Mouse (Mus musculus): ENCODE data around the gene Mapre1.
A peak's percentile ranks its signal among the peaks of the same experiment; 100 is the strongest.

The Mapre1 gene

DNA sequence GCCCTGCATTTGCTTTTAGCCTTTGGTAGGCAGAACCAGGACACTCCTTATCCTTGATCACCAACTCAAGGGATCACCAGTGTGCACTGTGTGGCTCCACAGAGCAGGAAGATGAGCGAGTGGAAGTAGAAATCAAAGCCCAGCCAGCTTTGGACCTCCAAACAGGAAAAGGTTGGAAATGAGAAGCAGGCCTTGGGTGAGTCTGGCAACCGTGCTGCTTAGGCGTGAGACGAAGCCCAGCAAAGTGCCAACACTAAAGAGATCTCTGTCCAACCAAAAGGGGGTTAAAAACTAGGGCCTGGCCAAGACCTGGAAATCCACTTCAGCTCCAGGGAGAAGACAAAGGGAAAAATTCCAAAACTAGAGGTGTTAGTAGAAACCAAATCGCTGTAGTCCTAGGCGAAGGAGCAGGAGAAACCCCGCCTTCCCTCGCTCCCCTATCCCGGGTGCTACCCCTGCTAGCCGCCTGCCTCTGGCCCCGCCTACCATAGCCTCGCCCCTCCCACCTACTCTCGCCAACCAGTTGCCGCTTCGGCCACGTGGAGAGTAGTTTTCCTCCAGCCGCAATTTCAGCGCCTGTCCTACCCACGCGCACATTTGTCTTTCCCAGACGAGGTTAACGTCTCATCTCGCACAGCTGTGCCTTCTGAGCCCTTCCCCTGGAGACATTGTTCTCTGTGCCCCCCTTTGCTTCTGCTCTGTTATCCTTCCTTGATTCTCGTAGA, 37.7 kb downstream of the Mapre1 start:
- peak; percentile 58 for DNase-seq (ENCODE audit: extremely low read depth, low read depth)

DNA sequence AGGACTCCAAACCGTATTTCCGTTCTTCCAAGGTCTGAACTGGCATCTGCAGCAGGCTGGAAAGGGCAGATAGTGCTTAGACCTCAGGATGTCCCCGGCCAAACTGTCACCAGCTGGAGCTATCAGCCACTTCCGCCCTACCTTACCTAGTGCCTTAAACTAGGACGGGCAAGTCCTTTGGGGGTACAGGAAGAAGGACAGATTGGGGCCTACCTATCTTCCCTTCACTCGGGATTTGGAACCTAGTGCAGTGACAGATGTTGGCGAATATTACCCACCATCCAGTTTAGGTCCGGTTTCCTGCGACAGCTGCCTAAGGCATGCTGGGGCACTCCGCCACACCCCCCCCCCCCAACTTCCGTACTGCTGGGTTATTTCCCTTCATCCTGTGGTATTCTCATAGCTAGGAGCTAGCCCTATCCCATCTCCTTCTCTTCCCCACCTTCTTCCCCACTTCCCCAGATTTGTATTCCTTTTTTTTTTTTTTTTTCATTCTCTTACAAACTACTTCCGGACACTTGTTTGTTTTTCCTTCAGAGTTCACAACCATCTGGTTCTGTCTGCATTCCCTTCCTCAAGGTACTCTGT, 38.4 kb downstream of the Mapre1 start, which contains the start of gene Efcab8:
Gene Efcab8, plus strand, starts transcription at position 538 of the 588 bp plus-strand sequence.
- peak; percentile 42 for DNase-seq (ENCODE audit: extremely low read depth, low read depth)

DNA sequence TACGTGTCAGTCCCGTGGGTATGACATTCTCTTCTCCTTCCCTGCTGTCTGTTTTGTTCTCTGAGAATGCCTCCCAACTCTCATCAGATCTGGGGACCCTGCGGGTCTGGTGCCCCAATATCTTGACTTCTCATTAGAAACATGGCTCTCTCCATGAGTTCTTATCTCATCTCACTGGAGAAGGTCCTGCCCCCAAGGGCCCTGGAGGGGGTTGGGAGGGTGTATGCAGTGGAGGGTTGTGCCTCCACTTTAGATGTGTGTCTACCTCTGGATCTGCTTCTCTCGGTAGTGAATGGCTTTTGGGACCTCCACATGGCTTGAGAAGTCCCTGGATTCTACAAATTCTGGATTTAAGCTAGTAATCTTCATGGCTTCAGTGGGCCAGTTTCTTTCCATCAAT, 40.1 kb downstream of the Mapre1 start:
- DNase-seq (ENCODE audit: extremely low read depth, low read depth): no peak

DNA sequence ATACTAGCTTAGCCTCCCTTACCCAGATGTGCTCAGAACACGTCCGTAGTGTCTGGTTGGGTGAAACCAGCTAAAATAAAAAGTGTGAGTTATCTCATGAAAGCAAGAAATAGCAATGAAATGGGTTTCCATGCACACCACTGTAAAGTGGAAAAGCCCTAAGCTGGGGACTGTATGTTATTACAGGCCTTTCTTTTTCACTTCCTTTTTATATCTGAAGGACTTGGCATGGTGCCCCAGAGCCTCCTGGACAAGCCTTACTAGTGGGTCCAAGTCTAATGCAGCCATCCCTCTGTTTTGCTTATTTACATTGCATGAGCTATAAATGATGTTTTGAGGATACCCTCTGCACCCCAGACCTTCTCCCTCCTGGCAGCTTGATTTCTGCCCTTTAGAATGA, 43.6 kb downstream of the Mapre1 start:
- peak; percentile 39 for DNase-seq (ENCODE audit: extremely low read depth, low read depth)

DNA sequence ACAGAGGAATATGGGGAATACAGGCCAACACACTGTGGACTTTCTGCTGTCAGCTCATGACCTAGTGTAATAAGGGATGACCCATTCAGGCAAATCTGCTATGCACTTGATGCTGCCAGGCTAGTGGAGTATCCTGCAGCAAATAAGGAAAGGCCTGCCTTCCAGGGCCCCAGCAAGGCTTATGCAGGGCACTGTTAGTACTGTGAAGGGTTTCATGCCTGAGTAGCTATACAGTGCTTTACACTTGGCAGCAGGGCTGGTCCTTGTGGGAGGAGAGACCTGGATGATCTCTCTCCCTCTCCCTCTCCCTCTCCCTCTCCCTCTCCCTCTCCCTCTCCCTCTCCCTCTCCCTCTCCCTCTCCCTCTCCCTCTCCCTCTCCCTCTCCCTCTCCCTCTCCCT, 52.3 kb downstream of the Mapre1 start:
- no peak for DNase-seq (ENCODE audit: extremely low read depth, low read depth)

DNA sequence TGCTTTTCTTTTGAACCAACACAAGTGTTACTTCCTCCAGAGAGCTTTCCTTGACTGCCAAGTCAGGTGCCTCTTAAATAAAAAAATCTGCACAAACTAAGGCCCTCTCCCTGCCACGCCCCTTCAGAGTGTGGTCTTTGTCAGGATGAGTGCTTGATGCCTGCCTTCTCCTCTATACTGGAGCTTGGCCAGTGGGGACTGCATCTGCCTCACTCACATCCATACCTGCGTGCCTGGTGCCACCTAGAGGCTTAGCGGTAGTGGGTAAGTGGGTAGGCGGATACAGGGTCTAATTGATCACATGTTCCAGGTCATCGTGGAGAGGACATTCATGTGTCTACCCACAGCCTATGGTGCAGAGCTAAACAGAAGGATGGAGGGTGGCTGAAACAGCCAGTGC, 54.0 kb downstream of the Mapre1 start:
- DNase-seq (ENCODE audit: extremely low read depth, low read depth): no peak

DNA sequence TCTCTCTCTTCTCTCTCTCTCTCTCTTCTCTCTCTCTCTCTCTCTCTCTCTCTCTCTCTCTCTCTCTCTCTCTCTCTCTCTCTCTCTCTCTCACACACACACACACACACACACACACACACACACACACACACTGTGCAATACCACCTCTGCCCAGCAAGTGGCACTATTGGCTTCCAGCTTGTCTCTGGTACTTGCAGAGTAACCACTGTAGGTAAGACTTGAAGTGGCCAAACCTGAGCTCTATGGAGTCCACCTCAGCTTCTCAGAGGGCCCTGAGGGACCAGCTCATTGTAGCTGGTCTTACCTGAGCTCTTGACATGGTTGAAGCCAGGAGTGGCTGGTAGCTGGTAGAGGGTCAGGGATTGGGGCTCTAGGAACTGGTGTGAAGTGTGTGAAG, 66.4 kb downstream of the Mapre1 start:
- DNase-seq (ENCODE audit: extremely low read depth, low read depth): peak; percentile 24

DNA sequence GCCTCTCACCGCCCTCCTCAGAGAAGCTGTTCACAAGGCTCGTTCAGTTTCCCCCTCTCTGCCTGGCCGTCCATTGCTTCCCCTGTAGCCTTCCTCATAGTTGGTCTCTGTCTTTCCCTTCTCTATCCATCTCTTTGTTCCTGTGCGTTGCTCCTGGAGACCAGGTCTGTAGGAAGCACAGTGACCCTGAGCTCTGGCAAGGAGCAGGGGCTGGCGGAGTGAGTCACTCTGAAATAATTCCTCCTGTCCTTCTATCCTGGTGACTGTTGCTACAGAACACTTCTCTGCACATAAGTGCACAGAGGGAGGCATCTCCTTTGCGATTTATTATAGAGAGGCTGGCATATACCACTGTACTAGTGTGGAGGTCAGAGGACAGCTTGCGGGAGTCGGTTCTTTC, 67.1 kb downstream of the Mapre1 start:
- no peak for DNase-seq (ENCODE audit: extremely low read depth, low read depth)

DNA sequence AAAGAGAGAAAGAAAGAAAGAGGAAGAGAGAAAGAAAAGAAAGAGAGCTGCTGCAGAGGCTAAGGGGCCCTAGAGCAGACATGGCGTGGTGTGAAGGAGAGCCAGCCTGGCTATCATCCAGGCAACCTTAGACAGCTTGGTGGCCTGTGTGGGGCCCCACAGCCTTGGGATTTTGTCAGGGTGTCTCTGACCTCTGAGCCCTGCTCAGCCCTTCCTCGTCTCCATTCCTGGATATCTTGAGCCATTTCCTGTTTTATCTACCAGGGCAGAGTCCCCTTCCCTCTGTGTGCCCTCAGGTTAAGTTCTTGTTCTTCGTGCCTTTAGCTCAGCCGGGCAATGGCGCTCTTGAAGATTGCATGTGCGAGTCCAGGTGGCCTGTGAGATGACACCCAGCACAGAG, 67.8 kb downstream of the Mapre1 start:
- DNase-seq (ENCODE audit: extremely low read depth, low read depth): no peak

DNA sequence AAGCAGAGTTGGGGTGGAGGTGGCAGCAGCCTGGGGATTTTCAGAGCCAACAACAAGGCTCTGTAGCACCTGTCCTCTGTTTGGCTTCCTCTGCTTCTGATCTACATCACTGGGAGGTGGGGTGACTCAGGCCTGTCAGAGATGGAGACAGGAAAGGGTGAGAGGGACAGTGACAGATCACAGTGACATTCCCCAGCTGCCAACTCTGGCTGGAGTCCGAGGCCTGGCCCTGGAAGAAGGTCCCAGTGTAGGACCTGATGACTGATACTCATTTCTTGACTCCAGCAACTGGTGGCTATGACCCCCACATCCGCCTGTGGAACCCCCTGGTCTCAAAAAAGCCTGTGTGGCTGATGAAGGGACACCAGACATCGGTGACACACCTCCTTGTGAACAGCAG, 68.8 kb downstream of the Mapre1 start:
- DNase-seq (ENCODE audit: extremely low read depth, low read depth): no peak

DNA sequence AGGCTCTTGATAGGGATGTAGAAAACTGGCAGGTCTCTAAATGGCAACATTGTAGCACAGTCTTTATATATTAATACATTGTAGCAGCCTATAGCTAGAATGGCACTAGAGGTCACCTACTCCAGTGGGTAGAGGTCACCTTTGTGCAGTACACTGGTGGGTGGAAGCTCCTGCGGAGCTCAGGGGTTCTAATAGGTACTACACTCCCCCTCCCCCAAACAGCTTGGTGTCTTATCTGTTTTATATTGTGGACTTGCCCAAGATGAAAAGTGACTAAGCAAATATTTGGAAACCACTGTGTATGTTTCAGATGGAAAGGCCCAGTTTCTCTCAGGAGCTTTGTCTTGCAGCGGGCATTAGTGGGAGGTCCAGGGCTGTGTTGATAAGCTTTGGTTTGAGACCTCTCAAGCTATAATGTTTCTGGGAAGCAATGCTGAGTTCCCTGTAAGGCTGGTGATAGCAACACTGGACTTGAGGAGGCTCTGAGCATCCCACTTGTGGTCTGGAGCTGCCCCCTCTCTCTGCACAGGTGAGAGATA, 81.0 kb downstream of the Mapre1 start:
- DNase-seq (ENCODE audit: extremely low read depth, low read depth): no peak
